Mouse (Mus musculus) brain, embryonic 18.5 days (tissue): Measurements from ENCODE around the gene Col9a3.

Experiments
- DNase-seq: peaks from one replicate; pipeline ENCODE4 v3.0.0-alpha.2; 2012; ENCODE audit warnings: low read depth, low spot score

Gene Col9a3

DNA sequence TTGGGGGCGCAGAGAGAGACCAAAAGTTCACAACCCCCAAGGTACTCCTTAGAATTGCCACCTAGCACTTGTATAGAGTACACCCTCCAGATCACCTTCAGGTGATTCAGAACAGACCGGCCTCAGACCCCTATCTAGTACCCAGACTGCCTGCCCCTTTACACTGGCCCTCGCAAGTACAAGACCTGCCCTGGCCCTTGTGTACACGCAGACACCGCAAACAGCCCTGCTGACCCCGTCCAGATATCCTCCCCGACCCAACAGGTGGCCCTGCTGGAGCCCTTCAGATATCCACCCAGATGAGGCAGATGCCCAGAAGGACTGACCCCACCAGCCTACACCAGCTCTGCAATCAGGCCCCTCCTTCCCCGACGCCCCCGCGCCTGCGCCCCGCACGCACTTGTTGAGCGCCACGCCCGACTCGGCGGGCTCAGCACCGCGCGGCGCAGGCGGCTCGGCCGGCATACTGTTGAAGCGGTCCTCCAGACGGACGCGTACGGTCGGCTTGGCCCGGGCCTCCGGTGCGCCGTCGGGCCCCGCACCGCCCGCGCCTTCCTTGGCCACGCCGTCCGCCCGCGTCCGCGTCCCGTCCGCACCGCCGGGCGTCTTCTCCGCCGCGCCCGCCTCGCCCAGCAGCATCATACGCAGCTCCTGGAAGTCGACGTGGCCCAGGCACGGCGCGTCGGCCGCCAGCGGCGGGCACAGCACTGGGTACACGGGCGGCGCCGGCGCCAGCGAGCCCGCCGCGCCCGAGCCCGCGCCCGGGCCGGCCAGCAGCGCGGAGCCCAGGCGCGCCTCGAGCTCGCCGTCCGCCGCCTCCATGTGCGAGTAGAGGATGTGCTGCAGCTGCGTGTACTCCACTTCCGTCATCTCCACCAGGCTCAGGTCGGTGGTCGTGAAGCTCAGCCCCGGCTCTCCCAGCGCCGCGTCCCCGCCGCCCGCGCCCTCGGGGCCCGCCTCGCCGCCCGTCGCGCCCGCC lies 44.3 kb downstream of the Col9a3 start:
- DNase-seq, result no peak

DNA sequence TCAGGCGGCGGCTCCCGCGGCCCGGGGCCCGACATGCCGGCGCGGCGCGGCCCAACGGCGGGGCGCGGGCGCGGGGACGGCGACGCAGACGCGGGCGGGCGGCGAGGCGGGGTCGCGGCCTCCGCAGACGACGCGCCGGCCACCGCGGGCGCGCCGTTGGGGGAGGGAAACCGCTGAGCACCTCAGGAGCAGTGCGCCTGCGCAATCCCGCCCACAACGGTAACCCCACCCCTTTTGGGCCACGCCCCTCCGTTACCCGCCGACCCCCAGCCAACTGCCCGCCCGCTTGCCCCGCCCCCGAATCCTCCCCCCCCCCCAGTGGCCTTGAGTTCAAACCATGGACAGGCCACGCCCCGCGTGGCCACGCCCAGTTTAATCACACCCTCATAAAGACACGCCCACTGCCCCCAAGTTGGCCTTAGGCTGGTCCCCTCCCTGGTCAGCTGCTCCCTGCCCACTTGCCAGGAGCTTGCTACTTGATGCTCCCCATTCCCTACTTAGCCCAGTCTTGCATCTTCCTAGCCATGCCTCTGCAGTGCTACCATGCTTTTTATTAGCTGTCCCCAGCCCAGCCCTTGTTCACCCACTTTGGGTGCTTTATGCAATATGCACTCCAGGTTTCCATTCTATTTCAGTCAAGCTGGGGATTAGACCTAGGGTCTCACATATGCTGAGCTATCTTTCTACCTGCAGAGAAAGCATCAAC lies 45.1 kb downstream of the Col9a3 start, which contains the start of gene Tcfl5:
TSS of gene Tcfl5 (minus strand) at position 154 of the 706 bp plus-strand sequence.
- no peak for DNase-seq

DNA sequence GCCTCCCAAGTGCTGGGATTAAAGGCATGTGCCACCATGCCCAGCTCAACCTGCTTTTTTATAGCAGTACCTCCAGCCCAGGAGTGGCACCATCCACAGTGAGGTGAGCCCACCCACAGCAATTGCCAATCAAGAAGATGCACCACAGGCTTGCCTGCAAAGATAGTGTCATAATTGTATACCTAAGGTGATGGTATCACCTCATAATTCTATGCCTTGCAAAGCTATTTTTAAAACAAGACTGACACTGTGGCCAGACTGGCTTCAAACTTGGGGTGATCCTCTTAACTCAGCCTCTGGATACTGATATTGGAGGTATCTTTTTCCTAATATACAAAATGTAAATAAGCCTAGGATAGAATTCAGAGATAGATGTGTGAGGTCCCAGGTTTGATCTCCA lies 46.0 kb downstream of the Col9a3 start:
- no peak for DNase-seq

- no peak for DNase-seq
Measured at GRCm38 (mm10) chr2:180646841-180647240, 49.3 kb downstream of the Col9a3 start.

DNA sequence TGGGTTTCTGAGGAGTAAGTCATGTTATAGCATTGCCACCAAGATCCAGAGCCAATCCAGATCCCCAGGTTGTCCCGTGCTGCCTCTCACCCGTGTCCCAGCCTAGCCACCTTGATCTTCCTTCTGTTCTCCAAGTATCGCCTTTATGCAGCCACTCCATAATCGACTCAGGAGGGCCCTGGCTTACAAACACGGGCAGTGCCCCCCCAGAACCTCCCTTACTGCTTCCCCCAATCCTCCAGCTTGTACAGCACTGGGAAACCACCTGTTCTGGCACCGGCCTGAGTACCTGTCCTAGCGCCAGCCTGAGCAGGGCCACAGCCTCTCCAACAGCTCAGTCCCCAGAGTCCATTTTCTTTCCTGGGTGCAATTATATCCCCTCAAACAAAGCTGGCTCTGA lies 57.1 kb downstream of the Col9a3 start:
- no peak for DNase-seq

DNA sequence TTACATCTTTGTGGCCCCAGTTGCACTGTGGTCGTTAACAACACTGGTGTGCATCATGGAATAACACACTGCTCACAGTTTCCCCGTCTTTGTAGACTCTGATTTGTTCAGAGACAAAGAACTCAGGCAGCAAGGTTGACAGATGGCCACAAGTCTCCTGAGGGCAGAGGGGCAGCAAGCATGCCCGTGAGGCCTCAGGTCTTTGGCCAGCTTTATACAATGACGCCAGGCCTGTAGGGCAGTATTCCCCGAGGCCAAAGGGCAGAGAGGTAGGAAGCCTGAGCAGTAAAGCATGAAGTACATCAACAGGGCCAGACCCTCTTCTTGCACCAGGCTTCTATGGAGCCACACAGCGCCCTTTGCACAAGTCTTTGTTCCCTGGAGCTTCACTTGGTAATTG lies 57.6 kb downstream of the Col9a3 start:
- DNase-seq, result no peak

DNA sequence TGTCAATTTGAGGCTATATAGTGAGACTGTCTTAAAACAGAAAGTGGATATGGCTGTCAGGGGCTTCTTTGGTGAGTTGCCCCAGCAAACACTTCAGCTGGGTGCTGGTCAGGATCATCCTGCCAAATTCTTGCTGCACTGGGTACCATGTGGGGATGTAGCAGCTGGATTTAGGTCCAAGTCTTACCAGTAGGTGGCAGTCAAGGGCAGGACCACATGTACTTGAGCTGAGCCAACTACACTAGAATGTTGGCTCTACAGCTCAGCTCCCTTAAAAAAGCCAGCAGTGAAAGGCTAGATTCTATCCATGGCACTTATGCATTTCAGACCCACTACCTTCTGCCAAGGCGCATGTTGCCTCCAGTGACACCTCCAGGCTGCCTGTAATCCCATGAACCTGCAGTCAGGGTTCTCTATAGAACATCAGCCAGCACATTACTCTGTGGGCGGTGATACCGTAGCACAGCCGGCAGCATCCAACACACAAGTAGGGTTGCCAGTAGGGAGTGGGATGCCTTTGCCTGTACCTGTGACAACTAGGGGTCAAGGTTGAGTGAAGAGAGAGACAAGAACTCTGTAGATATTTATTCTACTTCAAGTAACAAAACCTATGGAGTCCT lies 59.9 kb downstream of the Col9a3 start:
- peak; percentile 20 for DNase-seq

DNA sequence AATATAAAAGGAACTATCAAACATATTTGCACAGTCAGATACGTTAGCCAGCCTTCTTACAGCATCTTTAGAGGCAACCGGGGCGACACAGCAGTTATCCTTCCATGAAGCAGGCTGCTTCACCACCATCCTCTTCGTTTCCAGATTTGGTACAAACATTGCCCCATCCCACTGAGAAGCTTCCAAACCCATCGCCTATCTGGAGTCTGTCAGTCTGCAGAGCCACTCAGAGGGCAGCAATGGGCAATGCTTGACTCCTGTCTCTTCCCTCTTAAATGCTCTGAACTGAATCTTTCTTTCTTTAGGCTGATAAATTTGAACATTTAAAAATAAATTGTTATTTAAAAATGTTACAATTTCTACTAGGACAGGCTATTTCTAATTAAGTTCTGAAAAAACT lies 60.8 kb downstream of the Col9a3 start:
- no peak for DNase-seq

GRCm38 (mm10) chr2:180659353-180660150 lies 62.0 kb downstream of the Col9a3 start:
- no peak for DNase-seq

GRCm38 (mm10) chr2:180660521-180660920 lies 62.9 kb downstream of the Col9a3 start:
- no peak for DNase-seq

- no peak for DNase-seq
Measured at GRCm38 (mm10) chr2:180662008-180662407, 64.4 kb downstream of the Col9a3 start.
